Mouse (Mus musculus): ENCODE results near the gene Snrpa1. TPM values are rescaled to one million over a fixed set of nuclear protein-coding genes. Genes with fewer than 3 reads are reported as not detected.

Gene Snrpa1
- 96.4 TPM for polyA plus RNA-seq (2017; shearing (Covaris generic))

DNA sequence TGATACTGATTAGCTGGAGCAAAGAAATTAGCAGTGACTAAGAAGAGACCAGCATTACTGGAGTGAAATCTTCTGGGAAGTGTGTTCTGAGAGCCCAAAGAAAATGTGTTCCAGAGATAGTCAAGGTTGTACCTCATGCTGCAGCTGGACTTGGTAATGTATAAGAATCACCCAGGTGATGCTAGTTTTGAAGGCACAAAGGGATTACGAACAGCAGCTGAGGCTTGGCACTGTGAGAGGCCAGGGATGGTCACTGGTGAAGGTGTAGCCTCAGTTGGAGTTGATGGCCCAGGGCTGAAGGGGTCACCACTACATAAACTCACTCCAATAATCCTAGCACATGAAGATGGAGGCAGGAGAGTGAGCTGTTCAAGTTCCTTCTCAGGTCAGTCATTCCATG is at the start of gene Snrpa1:
Gene Snrpa1, plus strand, starts transcription at position 301 of the 400 bp plus-strand sequence.

DNA sequence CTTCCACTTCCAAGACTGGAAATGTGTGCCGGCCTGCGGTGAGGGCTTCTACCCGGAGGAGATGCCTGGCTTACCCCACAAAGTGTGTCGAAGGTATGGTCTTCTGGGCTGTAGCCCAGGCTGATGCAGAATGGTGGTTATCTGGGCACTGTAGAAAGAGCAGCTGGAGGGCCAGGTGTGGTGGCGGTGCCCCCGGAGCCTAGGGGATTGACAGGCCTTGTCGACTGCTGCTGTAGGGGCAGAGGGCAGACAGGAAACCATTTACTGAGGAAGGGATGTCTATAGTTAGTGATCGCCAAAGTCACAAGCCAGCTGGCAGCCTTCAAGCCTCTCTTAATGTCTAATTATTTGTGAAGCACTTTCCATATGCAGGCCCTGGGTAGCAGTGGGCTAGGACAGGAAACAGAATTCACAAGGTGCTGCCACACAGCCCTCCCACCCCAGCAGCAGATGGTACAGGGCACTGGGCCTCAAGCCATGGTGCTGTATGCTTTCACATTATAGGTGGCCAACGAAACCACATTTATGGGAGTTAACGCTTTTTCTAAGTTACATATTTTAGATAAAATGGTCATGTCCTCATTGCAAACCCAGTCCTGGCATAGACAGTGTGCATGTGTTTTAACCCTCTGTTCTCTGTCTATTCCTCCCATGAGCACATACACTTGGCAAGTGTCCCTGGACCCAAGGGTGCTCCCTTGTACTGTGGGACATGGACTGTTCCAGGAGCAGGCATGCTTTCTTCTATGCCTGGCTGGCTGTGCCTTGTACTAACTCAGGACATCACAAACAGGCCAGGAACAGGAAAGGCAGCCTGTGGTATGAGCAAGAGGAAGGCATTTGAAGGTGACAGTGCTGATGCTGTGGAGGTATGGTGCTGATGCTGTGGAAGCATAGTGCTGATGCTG is 15.0 kb upstream of the Snrpa1 start, which contains the start of gene Gm45213:
Gene Gm45213, plus strand, starts transcription at position 51 of the 908 bp plus-strand sequence.

DNA sequence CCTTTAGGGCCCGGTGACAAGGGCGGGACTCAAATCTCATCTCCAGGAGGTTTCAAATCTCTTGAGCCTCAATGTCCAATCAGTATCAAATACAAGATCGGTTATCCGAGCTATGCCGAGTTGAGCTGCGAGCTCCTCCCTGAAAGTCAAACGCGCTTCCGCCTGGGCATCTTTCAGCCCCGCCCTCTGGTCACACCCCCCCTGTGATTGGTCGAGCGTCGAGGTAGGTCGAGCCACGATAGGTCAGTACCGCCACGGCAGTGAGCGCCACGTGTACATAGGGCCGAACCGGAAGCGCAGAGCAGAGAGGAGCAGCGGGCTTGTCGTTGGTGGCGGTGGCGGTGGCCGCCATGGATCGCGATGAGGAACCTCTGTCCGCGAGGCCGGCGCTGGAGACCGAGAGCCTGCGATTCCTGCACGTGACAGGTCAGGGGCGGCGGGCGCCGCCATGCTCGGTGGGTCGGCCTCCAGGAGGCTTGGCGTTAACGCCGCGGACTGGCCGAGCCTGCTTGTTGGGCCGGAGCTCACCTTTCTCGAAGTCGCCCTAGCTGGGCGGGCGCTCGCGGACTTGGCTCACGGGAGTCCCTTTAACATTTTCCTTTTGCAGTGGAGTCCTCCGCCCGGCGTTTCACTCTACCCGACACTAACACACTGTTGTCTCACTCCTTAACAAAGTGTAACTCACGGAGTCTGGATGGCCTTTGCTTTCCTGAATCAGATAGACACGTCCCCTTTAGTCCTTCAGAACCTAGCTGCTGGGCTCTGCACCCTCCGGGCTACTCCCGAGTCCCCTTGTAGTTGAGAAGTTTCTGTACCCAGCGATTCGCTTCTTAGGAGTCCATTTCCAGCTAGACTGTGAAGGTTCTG is 20.8 kb downstream of the Snrpa1 start, which contains the start of gene Selenos:
Gene Selenos, plus strand, starts transcription at position 286 of the 867 bp plus-strand sequence.

DNA sequence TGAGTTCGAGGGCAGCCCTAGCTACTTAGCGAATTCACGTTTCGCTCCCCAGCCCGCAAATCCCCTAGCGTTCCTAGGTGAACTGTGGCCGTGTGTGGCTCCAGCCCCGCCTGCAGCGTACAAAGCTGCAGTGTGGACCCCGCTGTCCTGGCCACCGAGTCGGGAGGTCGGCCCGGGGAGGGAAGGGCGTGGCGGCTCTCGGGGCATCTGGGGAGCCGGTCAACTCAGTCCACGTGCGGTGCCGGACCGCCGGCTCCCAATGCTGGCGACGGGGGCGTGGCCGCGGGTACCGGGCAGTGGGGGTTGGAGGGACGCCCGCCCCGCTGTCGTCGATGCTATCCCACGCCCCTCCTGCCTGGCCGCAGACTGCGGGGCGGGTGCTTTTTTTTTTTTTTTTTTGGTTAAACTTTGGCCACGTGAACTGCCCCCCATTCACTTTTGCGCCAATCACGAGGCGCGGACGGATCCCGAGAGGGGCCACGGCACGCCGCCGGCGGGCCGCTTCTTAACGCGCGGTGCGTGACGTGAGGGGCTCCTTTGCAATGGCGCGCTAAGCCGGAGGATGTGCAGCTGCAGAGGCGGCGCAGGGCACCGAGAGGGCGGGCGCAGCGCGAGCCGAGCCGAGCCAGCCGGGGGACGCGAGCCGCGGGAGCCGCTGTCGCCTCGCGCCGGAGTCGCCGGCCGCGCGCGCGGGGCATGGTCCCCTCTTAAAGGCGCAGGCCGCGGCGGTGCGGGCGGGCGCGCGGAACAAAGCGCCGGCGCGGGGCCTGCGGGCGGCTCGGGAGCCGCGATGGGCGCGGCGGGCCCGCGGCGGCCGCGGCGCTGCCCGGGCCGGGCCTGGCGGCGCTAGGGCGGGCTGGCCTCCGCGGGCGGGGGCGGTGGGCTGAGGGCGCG is 50.4 kb downstream of the Snrpa1 start, which contains the start of gene Chsy1:
Gene Chsy1, plus strand, starts transcription at position 555 of the 894 bp plus-strand sequence.

Other genes with a start within 250 kb of the Snrpa1 start
- not detected for gene Pcsk6, start 197.3 kb upstream of the Snrpa1 start, polyA plus RNA-seq (2017; shearing (Covaris generic))
- not detected for gene Gm45213, start 15.4 kb upstream of the Snrpa1 start, polyA plus RNA-seq (2017; shearing (Covaris generic))
- gene Selenos, start 20.6 kb downstream of the Snrpa1 start, polyA plus RNA-seq (2017; shearing (Covaris generic)) = 116 TPM
- gene Chsy1, start 50.5 kb downstream of the Snrpa1 start, polyA plus RNA-seq (2017; shearing (Covaris generic)) = 18.3 TPM